Mouse (Mus musculus) liver, embryonic 14.5 days (tissue): ENCODE data around the gene Srf. TPM values are rescaled to one million over a fixed set of nuclear protein-coding genes. Genes with fewer than 3 reads are reported as not detected.

Experiments
- ATAC-seq: fragments of 200-750 bp; cut with Nextera tagmentation; 2 replicates; pipeline ENCODE4 v1.8.0; 2017; ENCODE audit warnings: moderate number of reproducible peaks, mild to moderate bottlenecking, moderate library complexity; ENCODE audit not compliant: insufficient read depth
- DNase-seq, 3 experiments: peaks; one replicate each; pipeline ENCODE4 v3.0.0-alpha.2; 2012 to 2013; ENCODE audit warnings: low read depth in 3 of 3, low spot score in 3 of 3
- H3K27ac ChIP-seq: fragments of 300-500 bp; sonication (generic); 2 replicates; pipeline ENCODE4 v1.5.1; 2014; ENCODE audit warnings: moderate library complexity, mild to moderate bottlenecking, control low read depth, inconsistent platforms
- H3K27me3 ChIP-seq: fragments of 300-500 bp; sonication (generic); 2 replicates; pipeline ENCODE4 v1.6.1; 2014; ENCODE audit warnings: mild to moderate bottlenecking, low read length, moderate library complexity; ENCODE audit not compliant: control insufficient read depth, insufficient read depth
- H3K36me3 ChIP-seq: fragments of 300-500 bp; sonication (generic); replicated peaks from 2 replicates; pipeline ENCODE4 v1.6.1; 2014; ENCODE audit warnings: low read depth; ENCODE audit not compliant: control insufficient read depth, insufficient read depth
- H3K4me1 ChIP-seq, 2 experiments: fragments of 200-500 bp in 1 of 2; fragments of 300-500 bp in 1 of 2; sonication (generic) in 1 of 2; replicated peaks; 2 replicates each; pipeline ENCODE4 v1.6.1; 2012 to 2014; ENCODE audit warnings: antibody characterized with exemption in 1 of 2, inconsistent platforms in 1 of 2, low read length in 1 of 2; ENCODE audit not compliant: control insufficient read depth in 2 of 2, insufficient read depth in 2 of 2
- H3K4me2 ChIP-seq: fragments of 300-500 bp; sonication (generic); 2 replicates; pipeline ENCODE4 v1.6.1; 2014; ENCODE audit warnings: low read depth, mild to moderate bottlenecking, control low read depth, moderate library complexity
- H3K4me3 ChIP-seq, 2 experiments: fragments of 200-500 bp in 1 of 2; fragments of 300-500 bp in 1 of 2; sonication (generic) in 1 of 2; 2 replicates each; pipeline ENCODE4 v1.5.1; 2012 to 2014; ENCODE audit warnings: low read depth in 2 of 2, low read length in 2 of 2, mild to moderate bottlenecking in 2 of 2, control low read depth in 1 of 2, inconsistent platforms in 1 of 2, moderate library complexity in 1 of 2; ENCODE audit not compliant: insufficient read depth in 1 of 2
- H3K9ac ChIP-seq: fragments of 300-500 bp; sonication (generic); replicated peaks from 2 replicates; pipeline ENCODE4 v1.6.1; 2014; ENCODE audit warnings: mild to moderate bottlenecking, control low read depth, moderate library complexity
- H3K9me3 ChIP-seq: fragments of 300-500 bp; sonication (generic); 2 replicates; pipeline ENCODE4 v1.6.1; 2016; ENCODE audit warnings: low read length, mixed read lengths; ENCODE audit not compliant: control insufficient read depth
- CTCF ChIP-seq: IDR thresholded peaks from 2 replicates; pipeline ENCODE4 v1.5.1; 2016; ENCODE audit warnings: antibody characterized with exemption, low read depth, control low read depth
- EP300 ChIP-seq: IDR thresholded peaks from 2 replicates; pipeline ENCODE4 v1.6.1; 2016; ENCODE audit warnings: antibody characterized with exemption, low read depth
- WGBS: fragments of 180-500 bp; shearing (Covaris S2); extraction: QIAGEN DNeasy Blood & Tissue Kit; methylation state at CpG from one replicate; pipeline ENCODE4 v1.1.7; 2014; ENCODE audit not compliant: insufficient replicate concordance; 5-methylcytosine and 5-hydroxymethylcytosine counted together
- polyA plus RNA-seq, 2 experiments: library from polyadenylated mRNA; depleted of rRNA in 1 of 2; stranded (reverse) in 1 of 2; unstranded in 1 of 2; fragments of >200 nt; fragmentation: Nextera tagmentation in 1 of 2; extraction: Ambion mirVana in 1 of 2; gene quantifications; 2 replicates each; pipeline versions ENCODE4 v1.2.1 to v1.2.3; 2012 to 2014

Srf gene
- polyA plus RNA-seq, 2 experiments, result 2.5 to 16.0 TPM

- H3K4me1 ChIP-seq, result peaks cover 0 to 5% of the 10 kb centered on the region in 2 experiments; a peak in 2 of 4 replicates
- 77% methylated on average over 19 of the region's 19 CpGs for WGBS
- H3K4me2 ChIP-seq, result no peak overlapping the region
- no peak for ATAC-seq
- no peaks in the 10 kb centered on the region for H3K36me3 ChIP-seq
- no peak for TF ChIP-seq CTCF
- no peak for TF ChIP-seq EP300
- H3K27ac ChIP-seq, result no peak overlapping the region
- no peak overlapping the region for H3K9ac ChIP-seq
- no peaks in the 10 kb centered on the region for H3K27me3 ChIP-seq
- no peak for DNase-seq
- no peaks in the 10 kb centered on the region for H3K9me3 ChIP-seq
- H3K4me3 ChIP-seq, result no peak overlapping the region
These were observed 35.4 kb upstream of the Srf start for GRCm38 (mm10) chr17:46591406-46591805.

GRCm38 (mm10) chr17:46590439-46590838, 34.5 kb upstream of the Srf start:
- H3K4me2 ChIP-seq, result peak overlapping the region; percentile 26; the same call in 1 of the 2 replicates
- DNase-seq, result peak; percentile 15 to 25 (median 17)
- WGBS, result 62% methylated on average over 7 of the region's 7 CpGs
- H3K9me3 ChIP-seq, result no peaks in the 10 kb centered on the region
- H3K27ac ChIP-seq, result no peak overlapping the region
- H3K4me1 ChIP-seq, result peaks cover 0 to 5% of the 10 kb centered on the region in 2 experiments; a peak in 2 of 4 replicates
- no peak overlapping the region for H3K4me3 ChIP-seq
- H3K9ac ChIP-seq, result no peak overlapping the region
- TF ChIP-seq CTCF, result no peak
- no peak for TF ChIP-seq EP300
- H3K27me3 ChIP-seq, result no peaks in the 10 kb centered on the region
- ATAC-seq, result peak; percentile 65
- H3K36me3 ChIP-seq, result no peaks in the 10 kb centered on the region

- DNase-seq (no peak), ATAC-seq (no peak)
- WGBS, result 75% methylated on average over 16 of the region's 16 CpGs
- Histone ChIP-seq H3K27ac (no peak overlapping the region), H3K4me2 (peak overlapping the region; percentile 26; the same call in 1 of the 2 replicates), H3K4me3 (no peak overlapping the region), H3K4me1 (peaks cover 0 to 5% of the 10 kb centered on the region in 2 experiments; a peak in 2 of 4 replicates), H3K27me3 (no peaks in the 10 kb centered on the region), H3K9ac (no peak overlapping the region), H3K36me3 (no peaks in the 10 kb centered on the region), H3K9me3 (no peaks in the 10 kb centered on the region)
- TF ChIP-seq EP300 (no peak), CTCF (no peak)
These were observed 33.8 kb upstream of the Srf start for GRCm38 (mm10) chr17:46589635-46590314.

GRCm38 (mm10) chr17:46588913-46589312, 32.9 kb upstream of the Srf start:
- Histone ChIP-seq H3K9ac (no peak overlapping the region), H3K36me3 (no peaks in the 10 kb centered on the region), H3K4me1 (peaks cover 0 to 5% of the 10 kb centered on the region in 2 experiments; a peak in 2 of 4 replicates), H3K4me3 (no peak overlapping the region), H3K27me3 (no peaks in the 10 kb centered on the region), H3K27ac (no peak overlapping the region), H3K9me3 (no peaks in the 10 kb centered on the region), H3K4me2 (no peak overlapping the region)
- TF ChIP-seq CTCF, result no peak
- TF ChIP-seq EP300, result no peak
- 58% methylated on average over 6 of the region's 6 CpGs for WGBS
- no peak for ATAC-seq
- DNase-seq, result no peak

- H3K9ac ChIP-seq, result no peak overlapping the region
- no peaks in the 10 kb centered on the region for H3K9me3 ChIP-seq
- no peak overlapping the region for H3K4me2 ChIP-seq
- no peaks in the 10 kb centered on the region for H3K36me3 ChIP-seq
- no peak for TF ChIP-seq EP300
- no peak for TF ChIP-seq CTCF
- ATAC-seq (no peak), DNase-seq (peak in 1 of 3 experiments; percentile 29)
- no peak overlapping the region for H3K4me3 ChIP-seq
- H3K27ac ChIP-seq, result no peak overlapping the region
- H3K27me3 ChIP-seq, result no peaks in the 10 kb centered on the region
- peaks cover 0 to 5% of the 10 kb centered on the region in 2 experiments; a peak in 2 of 4 replicates for H3K4me1 ChIP-seq
- WGBS, result 24% methylated on average over 9 of the region's 9 CpGs
These were observed 32.2 kb upstream of the Srf start for GRCm38 (mm10) chr17:46588173-46588572.
